Mouse (Mus musculus): ENCODE measurements around the gene Tcf21. TPM values are rescaled to one million over a fixed set of nuclear protein-coding genes. Genes with fewer than 3 reads are reported as not detected.

Gene Tcf21
- polyA plus RNA-seq, 3 experiments from 2014 or later = 0.27 TPM; not detected in 2

DNA sequence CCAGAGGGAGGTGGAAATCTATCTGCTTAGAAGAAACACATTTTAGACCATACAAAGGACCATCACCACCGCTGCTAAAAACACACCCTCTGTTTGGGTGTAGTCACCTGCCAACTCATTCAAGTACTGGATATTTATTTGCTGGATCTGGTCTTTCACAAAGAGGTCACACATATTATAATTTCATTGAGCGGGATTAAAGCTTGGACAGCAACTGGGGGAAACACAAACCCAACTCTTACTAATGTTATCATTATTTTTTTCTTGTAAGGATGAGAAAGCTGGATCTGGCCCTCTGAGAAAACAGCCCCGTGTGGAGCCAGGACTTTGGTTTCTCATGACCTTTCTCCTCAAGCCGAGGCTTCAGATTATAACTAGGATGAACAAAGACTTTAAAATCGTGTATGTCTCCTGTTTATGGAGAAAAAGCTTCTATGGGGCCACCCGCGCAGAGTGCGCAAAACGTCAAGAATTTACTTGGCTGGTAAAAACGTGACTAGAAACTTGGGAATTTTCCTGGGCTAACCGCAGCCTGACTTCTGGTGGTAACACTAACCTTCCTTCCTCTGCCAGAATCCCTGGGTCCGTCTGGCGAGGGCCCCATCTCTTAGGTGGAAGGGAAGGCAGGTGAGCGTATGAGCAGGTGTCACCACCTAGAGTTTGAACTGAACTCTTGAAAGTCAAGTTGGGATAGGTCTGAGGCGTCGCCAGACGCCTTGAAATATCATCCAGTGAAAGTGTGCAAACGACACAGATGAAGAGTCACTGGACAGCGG lies 4.3 kb downstream of the Tcf21 start:
- ATAC-seq = no peak

DNA sequence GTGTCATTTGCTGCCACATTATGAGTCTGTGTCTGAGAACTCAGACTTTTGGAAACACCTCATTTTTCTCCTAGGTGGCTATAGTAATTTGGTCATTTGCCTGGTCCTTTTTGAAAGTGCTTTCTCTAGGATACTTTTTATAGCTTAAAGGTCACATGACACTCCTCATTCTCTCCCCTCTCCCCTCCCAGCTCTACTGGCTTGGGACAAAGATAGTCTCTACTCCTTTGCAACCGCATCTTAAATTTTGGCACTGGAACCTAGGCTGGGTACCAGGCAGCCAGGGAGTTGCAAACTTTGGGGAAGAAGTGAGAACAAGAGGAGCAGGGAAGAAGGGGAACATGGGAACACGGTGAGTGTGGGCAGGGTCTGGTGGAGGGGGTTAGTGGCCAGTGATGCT lies 5.2 kb downstream of the Tcf21 start:
- ATAC-seq = no peak

DNA sequence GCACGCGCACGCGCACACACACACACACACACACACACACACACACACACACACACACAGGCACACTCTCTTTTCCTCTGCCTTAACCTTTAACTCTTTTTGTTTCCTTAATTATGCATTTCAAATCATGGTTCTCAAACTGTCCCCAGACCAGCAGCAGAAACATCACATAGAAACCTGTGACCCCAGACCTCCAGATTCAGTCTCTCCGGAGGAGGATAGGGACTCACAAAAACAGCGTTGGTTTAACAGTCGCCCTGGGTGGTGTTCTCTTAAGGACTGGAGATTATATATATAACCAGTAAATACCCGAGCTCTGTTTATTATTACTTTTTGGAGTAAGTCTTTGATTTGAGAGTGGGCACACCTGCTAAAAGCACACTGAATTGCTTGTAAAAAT lies 5.7 kb downstream of the Tcf21 start:
- no peak for ATAC-seq

DNA sequence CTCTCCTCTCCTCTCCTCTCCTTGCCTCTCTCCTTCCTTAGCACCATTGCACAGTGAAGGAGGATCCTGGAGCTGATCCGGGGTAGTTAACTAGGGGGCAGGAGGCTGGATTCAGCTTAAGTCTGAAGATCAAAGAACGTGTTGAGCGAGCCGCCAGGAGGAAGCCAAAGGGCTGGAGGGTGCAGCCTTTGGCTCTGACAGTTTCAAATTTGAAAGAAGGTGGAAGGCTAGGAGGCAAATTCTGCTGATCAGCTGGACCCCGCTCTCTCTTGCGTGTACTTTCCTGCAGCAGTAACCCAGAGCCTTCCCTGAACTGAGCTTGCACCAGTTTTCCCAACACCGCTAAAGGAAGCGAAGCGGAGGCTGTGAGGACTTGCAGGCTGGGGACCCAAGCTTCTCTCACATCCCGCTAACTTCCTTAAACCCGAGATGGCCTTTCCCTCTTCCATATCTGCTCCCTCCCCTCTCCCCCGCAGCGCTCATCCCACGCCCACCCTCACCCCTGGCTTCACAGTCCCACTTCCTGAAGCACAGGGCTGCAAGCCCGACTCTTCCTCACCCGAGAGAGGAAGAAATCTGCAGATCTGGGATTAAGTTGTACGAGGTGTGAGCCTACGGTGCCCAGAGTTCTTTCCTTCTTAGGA lies 6.5 kb downstream of the Tcf21 start:
- ATAC-seq = no peak

DNA sequence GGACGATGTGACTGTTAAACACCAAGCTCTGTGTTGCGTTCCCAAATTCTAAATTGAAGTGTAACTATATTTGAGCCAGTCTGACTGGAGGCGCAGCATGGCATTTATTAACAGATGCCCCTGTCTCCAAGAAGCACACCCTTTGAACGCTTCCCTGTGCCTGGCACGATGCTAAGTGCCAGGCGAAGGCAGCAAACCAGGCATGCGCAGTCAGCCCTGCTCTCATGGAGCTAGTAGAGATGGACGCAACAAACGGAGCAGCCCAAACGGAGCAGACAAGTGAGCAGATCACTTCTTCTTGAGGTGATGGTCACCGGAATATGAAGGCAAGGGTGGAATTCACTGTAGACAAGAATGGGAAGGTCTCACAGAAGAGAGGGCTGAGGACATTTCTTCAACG lies 8.1 kb downstream of the Tcf21 start:
- no peak for ATAC-seq

DNA sequence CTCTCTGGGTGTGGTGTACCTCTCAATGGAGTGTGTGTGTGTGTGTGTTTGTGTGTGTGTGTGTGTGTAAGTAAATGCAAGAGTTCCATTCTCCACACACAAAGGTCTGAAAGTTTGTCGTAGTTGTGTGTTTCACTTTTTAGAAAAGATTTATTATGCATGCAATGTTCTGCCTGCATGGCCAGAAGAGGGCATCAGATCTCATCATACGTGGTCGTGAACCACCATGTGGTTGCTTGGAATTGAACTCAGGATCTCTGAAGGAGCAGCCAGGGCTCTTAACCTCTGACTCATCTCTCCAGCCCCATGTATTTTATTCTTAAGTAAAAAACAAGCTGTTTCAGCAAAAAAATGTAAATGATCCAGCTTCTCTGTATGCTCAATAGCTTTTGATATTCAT lies 37.3 kb downstream of the Tcf21 start:
- no peak for ATAC-seq

DNA sequence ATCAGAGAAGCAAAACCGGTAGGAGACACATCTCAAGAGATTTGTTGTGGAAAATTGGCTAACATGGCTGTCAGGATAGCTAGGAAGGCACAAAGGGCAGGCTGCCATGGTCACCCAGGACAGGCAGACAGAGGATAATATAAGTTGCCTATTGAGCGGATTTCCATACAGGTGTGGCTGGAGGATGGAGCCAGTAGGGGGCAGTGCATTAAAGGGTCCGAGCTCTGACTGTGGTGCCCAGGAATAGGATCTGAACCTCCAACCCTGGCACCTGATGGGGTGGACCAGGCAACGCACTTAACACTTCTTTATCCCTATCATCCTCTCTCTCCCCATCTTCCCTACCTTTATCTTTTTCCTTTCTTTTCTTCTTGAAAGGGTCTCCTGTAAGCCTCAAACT lies 38.5 kb downstream of the Tcf21 start:
- no peak for ATAC-seq

DNA sequence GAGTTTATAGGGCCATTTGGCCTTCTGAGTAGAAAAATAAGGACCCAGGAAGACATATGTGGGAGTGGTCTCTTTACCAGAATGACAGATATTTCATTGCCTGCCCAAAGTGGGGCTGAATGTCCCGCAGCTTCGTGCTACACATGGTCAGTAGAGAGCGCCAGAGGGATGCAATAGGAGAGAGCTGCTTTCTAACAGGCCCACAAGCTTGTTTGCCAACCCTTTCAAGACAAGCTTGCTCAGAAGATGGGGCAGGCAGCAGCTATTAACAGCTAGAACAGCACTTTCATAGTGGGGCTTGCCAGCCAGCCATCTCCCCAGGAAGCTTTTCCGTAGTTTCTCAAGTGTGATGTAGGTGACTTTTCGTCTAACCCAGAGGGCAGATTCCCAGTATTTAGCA lies 42.0 kb downstream of the Tcf21 start:
- no peak for ATAC-seq

DNA sequence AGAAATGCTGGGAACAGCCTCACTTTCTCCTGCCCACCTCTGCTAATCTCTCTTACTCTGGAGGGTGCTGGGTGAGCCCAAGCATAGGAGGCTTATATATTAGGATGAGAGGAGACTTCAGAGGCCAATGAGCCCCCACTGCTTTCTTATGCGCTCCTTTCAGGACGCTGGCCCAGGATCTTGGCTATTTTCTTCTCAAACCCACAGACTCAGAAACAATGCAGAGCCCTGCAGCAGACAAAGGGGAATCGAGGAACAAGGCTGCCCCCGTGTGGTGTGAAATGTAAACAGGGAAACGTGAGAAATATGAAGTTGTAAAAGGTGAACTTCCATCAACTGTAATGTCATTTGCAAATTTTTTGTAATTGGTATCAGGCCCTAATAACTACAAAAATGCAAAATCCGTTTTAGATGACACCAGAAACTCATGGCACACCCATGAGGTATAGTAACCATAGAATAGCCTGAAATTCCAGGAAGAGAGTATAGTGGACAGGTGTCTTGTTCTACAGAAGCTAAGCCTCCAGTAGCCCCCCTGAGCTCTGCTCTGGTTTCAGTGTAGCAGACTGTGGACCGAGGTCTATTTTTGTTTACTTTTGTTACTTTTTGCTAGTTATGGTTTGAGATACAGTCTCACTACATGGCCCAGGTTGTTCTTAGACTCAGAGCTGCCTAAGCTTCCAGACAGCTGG lies 43.8 kb downstream of the Tcf21 start:
- no peak for ATAC-seq

DNA sequence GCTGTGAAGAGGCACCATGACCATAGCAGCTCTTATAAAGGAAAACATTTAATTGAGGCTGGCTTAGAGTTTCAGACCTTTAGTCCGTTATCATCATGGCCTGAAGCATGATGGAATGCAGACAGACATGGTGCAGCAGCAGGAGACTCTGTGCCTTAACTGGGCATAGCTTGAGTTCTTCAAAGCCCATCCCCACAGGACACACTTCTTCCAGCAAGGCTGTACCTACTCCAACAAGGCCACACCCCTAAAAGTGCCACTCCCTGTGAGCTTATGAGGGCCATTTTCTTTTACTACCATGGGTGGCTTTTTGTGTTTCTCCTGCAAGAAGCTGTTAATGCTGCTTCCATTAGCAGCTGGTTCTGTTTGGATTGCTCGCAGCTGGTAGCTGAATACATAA lies 44.5 kb downstream of the Tcf21 start:
- ATAC-seq = no peak

DNA sequence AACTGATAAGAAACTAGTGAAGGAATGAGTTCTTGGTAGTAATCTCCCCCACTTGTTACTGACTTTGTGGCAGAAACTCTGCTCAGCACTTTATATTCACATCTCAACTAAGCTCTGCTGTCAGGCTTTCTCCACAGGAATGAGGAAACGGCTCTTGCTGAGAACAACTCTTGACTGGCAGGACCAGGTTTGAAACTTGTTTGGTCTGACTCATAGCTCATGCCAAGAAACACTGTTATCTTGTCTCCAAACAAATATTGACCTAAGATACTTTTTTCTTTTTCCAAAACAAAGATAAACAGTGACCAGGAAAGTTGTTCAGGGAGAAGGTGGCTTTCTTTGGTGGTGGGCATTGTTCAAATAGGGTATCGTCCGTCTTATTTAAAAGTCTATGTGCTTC lies 45.3 kb downstream of the Tcf21 start:
- no peak for ATAC-seq

Other genes starting within 250 kb of the Tcf21 start
- under 1 TPM in 1 of 3 experiments, not detected in 2; 0.09 TPM for gene Slc2a12, start 175.2 kb downstream of the Tcf21 start, polyA plus RNA-seq (2017; shearing (Covaris generic))
- gene Tbpl1, start 88.2 kb downstream of the Tcf21 start, polyA plus RNA-seq (2017; shearing (Covaris generic)) = 10 to 100 TPM; 65.0 to 90.8 (median 75.4) TPM